Mouse (Mus musculus): Measurements from ENCODE around the gene Gm26602.

Gene Gm26602

GRCm38 (mm10) chr10:79897316-79898245, 13.1 kb upstream of the Gm26602 start:
- CTCF ChIA-PET = interaction anchor here (0.5 to 2.0 kb wide), 11 partner anchors 8 to 270 kb away, joined by 3 to 6 read pairs (median 4); partner anchors contain the start of gene Med16 (in 1 of the 4)
- POLR2A ChIA-PET = interaction anchor here in 3 of 4 experiments (0.5 to 5.0 kb wide), 23 partner anchors 8 to 279 kb away, joined by 3 to 42 read pairs (median 4); partner anchors contain the start of genes Med16 (in 3 of the 3), Ptbp1 (in 2 of the 3), Wdr18 (in 2 of the 3) and Gm26602 (in 1 of the 3)

- ChIA-PET POLR2A (interaction anchor here in 2 of 4 experiments (0.9 to 2.7 kb wide), 6 partner anchors 8 to 121 kb away, joined by 3 to 11 read pairs (median 4); partner anchors contain the start of gene Med16 (in 1 of the 2)), CTCF (interaction anchor here in 2 of 4 experiments (0.6 to 1.3 kb wide), 4 partner anchors 47 to 87 kb away, joined by 3 to 4 read pairs (median 3); partner anchors contain the start of genes Ptbp1 (in 1 of the 2) and Wdr18 (in 1 of the 2))
Measured at GRCm38 (mm10) chr10:79900951-79901410, 9.7 kb upstream of the Gm26602 start.

- POLR2A ChIA-PET = interaction anchor here in 3 of 4 experiments (0.9 to 5.7 kb wide), 11 partner anchors 9 to 260 kb away, joined by 3 to 84 read pairs (median 4); partner anchors contain the start of genes Ptbp1 (in 2 of the 3), Arid3a (in 1 of the 3) and Wdr18 (in 1 of the 3)
- CTCF ChIA-PET = interaction anchor here in 1 of 4 experiments (0.8 kb wide), 1 partner anchor 23 kb away, joined by 3 read pairs; no protein-coding TSS in a partner anchor
Measured at GRCm38 (mm10) chr10:79906712-79907111, 3.9 kb upstream of the Gm26602 start.

- ChIA-PET POLR2A (interaction anchor here (0.5 to 5.7 kb wide), 41 partner anchors 9 to 1197 kb away, joined by 3 to 84 read pairs (median 7); partner anchors contain the start of genes Ptbp1 (in 3 of the 4), Arid3a (in 2 of the 4), Kiss1r (in 2 of the 4) and Elane (in 1 of the 4)), CTCF (interaction anchor here in 2 of 4 experiments (1.0 to 2.2 kb wide), 6 partner anchors 10 to 168 kb away, joined by 3 to 9 read pairs (median 6); partner anchors contain the start of gene Kiss1r (in 1 of the 2))
Measured at GRCm38 (mm10) chr10:79907415-79907814, 3.2 kb upstream of the Gm26602 start.

- POLR2A ChIA-PET = interaction anchor here (0.5 to 5.7 kb wide), 158 partner anchors 8 to 1664 kb away, joined by 3 to 84 read pairs (median 4); partner anchors contain the start of genes Kiss1r (in 4 of the 4), Ptbp1 (in 3 of the 4), Arid3a (in 2 of the 4) and Cdc34 (in 2 of the 4)
- CTCF ChIA-PET = interaction anchor here (0.5 to 2.2 kb wide), 35 partner anchors 9 to 1582 kb away, joined by 3 to 16 read pairs (median 4); partner anchors contain the start of genes Tmem259 (in 2 of the 4), Wdr18 (in 2 of the 4), Kiss1r (in 1 of the 4) and Midn (in 1 of the 4)
Measured at GRCm38 (mm10) chr10:79908167-79909091, 2.2 kb upstream of the Gm26602 start, which contains the start of gene Med16. Gene Med16, minus strand, starts transcription at chr10:79908923.

GRCm38 (mm10) chr10:79909092-79909922, 1.3 kb upstream of the Gm26602 start:
- ChIA-PET POLR2A (interaction anchor here (0.5 to 5.7 kb wide), 116 partner anchors 7 to 711 kb away, joined by 3 to 84 read pairs (median 4); partner anchors contain the start of genes Kiss1r (in 4 of the 4), Ptbp1 (in 3 of the 4), Arid3a (in 2 of the 4) and Cdc34 (in 2 of the 4)), CTCF (interaction anchor here in 3 of 4 experiments (0.5 to 2.2 kb wide), 26 partner anchors 12 to 1583 kb away, joined by 3 to 16 read pairs (median 5); partner anchors contain the start of genes Tmem259 (in 2 of the 3), Wdr18 (in 2 of the 3), Fgf22 (in 1 of the 3) and Midn (in 1 of the 3))

GRCm38 (mm10) chr10:79912412-79912811, 1.8 kb downstream of the Gm26602 start:
- POLR2A ChIA-PET = interaction anchor here in 2 of 4 experiments (0.6 to 1.4 kb wide), 5 partner anchors 9 to 74 kb away, joined by 3 to 4 read pairs (median 3); partner anchors contain the start of gene R3hdm4 (in 1 of the 2)
- CTCF ChIA-PET = interaction anchor here in 2 of 4 experiments (0.6 to 1.1 kb wide), 4 partner anchors 19 to 314 kb away, joined by 3 to 6 read pairs (median 3); partner anchors contain the start of gene Mum1 (in 1 of the 2)

GRCm38 (mm10) chr10:79914131-79914947, 3.7 kb downstream of the Gm26602 start:
- ChIA-PET CTCF (interaction anchor here in 2 of 4 experiments (0.5 to 1.1 kb wide), 5 partner anchors 11 to 407 kb away, joined by 3 read pairs; no protein-coding TSS in a partner anchor), POLR2A (interaction anchor here (0.5 to 1.6 kb wide), 12 partner anchors 9 to 281 kb away, joined by 3 to 9 read pairs (median 3); partner anchors contain the start of gene Tmem259 (in 1 of the 4))

GRCm38 (mm10) chr10:79914948-79915596, 4.4 kb downstream of the Gm26602 start:
- ChIA-PET CTCF (interaction anchor here in 3 of 4 experiments (0.6 to 1.1 kb wide), 4 partner anchors 11 to 157 kb away, joined by 3 read pairs; no protein-coding TSS in a partner anchor), POLR2A (interaction anchor here (0.6 to 1.6 kb wide), 5 partner anchors 17 to 253 kb away, joined by 3 to 9 read pairs (median 3); no protein-coding TSS in a partner anchor)

- CTCF ChIA-PET = interaction anchor here in 2 of 4 experiments (0.6 to 1.4 kb wide), 3 partner anchors 12 to 388 kb away, joined by 3 read pairs; no protein-coding TSS in a partner anchor
- POLR2A ChIA-PET = interaction anchor here in 3 of 4 experiments (0.7 to 4.0 kb wide), 6 partner anchors 8 to 136 kb away, joined by 3 to 30 read pairs (median 3); partner anchors contain the start of gene Med16 (in 1 of the 3)
Measured at GRCm38 (mm10) chr10:79916081-79916480, 5.4 kb downstream of the Gm26602 start.

- ChIA-PET CTCF (interaction anchor here in 3 of 4 experiments (0.5 to 1.6 kb wide), 10 partner anchors 9 to 433 kb away, joined by 3 to 4 read pairs (median 3); partner anchors contain the start of genes Arid3a (in 1 of the 3), Plppr3 (in 1 of the 3), Prtn3 (in 1 of the 3) and Wdr18 (in 1 of the 3)), POLR2A (interaction anchor here (0.5 to 4.0 kb wide), 24 partner anchors 9 to 720 kb away, joined by 3 to 30 read pairs (median 5); partner anchors contain the start of genes Med16 (in 4 of the 4) and Wdr18 (in 1 of the 4))
Measured at GRCm38 (mm10) chr10:79916808-79917531, 6.3 kb downstream of the Gm26602 start, which contains the start of gene Kiss1r. Gene Kiss1r, plus strand, starts transcription at chr10:79916971.

GRCm38 (mm10) chr10:79917532-79918100, 7.0 kb downstream of the Gm26602 start:
- CTCF ChIA-PET = interaction anchor here in 3 of 4 experiments (0.5 to 1.6 kb wide), 8 partner anchors 9 to 433 kb away, joined by 3 to 4 read pairs (median 3); partner anchors contain the start of genes Arid3a (in 1 of the 3), Plppr3 (in 1 of the 3), Prtn3 (in 1 of the 3) and Wdr18 (in 1 of the 3)

More at GRCm38 (mm10) chr10:79917532-79918100, 7.0 kb downstream of the Gm26602 start:
- POLR2A ChIA-PET = interaction anchor here (0.6 to 4.0 kb wide), 19 partner anchors 9 to 251 kb away, joined by 3 to 30 read pairs (median 4); partner anchors contain the start of genes Med16 (in 4 of the 4), Ptbp1 (in 1 of the 4) and Wdr18 (in 1 of the 4)

Data from embryonic stem cell, embryonic (primary cell).